Mouse (Mus musculus) kidney, postnatal 10 days (tissue): ENCODE measurements around the gene Emx1.

ENCODE experiments used
- DNase-seq: peaks from one replicate; pipeline ENCODE4 v3.0.0; 2021; ENCODE audit warnings: mixed read lengths

Emx1 gene

DNA sequence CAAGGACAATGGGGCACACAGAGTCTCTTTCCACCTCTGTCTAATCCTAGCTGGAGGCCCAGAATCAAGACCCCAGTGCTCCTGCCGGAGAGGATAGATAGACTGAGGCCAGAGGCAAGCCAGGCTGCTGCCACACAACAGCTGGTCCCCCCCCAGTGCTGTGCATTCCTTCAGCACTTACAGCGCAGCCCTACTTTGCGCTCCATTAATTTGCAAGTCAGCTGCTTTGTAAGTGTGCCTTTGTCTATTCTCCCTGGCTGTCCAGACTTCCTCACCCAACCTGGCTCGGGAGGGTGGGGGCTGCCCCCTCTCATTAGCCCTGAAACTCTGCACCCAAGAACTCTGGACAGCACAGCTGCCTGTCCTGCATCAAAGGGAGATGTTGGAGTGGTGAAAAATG lies 44.8 kb downstream of the Emx1 start:
- DNase-seq: no peak

DNA sequence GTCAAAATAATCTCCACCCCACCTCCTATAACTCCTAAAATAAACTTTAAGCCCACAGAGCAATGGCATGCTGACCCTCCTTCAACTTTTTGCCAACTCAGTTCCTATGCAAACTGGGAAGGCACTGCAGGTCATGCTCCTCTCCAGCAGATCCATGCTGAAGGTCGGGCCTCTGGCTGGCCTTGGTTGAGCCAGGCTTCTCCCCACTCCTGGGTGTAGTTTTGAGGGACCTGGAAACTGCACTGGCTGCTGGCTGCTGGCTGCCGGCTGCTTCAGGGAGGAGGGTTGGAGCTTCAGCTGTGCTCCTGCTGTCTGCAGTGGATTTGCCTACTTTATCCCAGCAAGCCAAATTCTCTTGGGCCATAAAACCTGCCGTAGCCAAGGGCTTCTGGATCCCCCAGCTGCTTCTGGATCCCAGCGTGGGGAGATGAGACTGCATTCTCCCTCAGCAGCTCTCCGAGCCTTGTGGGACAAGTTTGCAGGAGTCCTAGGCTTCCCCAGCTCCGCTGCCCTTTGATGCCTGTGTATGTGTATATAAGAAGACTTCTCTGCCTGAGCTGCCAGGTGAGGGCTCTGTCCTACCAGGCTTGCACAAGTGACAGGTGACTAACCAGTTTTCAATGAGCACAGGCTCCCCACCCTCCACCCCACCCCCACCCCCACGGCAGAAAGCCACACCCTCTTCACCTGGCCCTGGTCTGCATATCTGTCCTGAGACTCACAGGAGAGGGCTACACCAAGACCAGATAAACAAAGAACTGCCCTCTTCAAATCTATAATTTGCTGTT lies 45.8 kb downstream of the Emx1 start:
- DNase-seq: no peak

DNA sequence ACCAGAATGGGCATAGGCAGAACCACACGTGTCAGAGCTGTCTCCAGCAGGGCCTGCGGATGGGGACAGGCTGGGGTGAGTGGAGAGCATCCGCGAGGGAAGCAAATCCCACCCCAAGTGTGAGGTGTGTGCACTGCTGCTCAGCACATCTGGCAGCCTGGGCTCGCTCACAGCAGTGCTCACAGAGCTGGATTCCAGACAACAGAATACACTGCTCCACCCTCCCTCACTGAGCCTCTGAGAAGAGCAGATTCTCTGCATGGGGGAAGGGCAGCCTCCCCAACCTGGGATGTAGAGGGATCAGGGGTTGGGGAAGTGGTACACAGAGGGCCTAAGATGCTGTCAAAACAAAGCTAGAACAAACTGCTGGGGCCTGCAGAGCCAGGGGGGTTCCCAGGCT lies 47.6 kb downstream of the Emx1 start:
- DNase-seq: no peak

DNA sequence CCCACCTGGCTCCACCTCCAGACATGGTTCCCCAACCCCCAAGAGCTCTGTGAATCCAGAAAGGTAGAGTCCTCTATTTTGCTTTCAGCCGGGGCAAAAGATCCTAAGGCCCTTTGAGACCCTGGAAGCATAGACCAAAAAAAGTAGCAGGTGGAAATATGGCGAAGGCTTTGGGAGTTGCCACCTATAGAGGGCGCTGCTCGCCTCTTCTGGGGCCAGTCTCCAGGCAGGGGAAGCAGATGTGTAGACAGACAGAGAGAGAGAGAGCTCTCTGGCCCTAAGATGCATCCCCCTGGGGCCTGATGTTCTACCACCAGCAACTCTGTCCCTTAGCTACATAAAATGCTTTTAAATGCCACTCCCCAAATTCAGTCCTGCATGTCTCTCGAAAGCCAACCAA lies 49.8 kb downstream of the Emx1 start:
- DNase-seq: peak; percentile 56

DNA sequence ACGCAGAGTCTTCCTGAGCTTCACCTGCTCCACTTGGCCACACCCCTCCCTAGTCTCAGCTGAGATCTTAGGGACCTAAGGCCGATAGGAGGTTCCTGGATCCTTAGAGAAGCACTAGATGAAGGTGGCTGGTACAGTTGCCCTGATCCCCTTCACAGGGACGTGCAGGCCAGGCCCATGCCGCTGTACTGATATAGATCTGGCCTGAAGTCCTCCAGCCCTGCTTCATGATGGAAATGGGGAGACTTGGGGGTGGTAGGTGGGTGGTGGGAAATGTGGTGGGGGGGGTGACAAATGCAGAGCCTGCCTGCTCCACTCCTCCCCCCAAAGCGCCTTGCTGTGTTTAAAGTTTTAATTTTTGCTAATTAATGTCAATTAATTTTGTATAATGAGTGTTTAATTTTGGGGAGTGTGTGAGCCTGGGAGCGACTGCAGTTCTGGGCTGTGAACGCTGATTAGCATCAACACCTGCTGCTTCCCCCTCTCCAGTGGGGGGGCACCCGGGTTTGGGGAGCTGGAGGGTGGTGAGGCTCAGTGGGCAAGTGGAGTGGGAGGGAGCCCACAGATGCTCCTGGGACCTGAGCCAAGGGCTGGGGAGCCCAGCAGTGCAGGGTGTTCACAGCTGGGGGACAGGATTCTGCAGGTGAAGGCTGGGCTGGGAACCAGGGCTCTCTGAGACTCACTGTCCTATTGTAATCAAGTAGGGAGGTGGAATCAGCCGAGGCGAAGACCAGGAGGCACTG lies 50.5 kb downstream of the Emx1 start:
- DNase-seq: no peak

DNA sequence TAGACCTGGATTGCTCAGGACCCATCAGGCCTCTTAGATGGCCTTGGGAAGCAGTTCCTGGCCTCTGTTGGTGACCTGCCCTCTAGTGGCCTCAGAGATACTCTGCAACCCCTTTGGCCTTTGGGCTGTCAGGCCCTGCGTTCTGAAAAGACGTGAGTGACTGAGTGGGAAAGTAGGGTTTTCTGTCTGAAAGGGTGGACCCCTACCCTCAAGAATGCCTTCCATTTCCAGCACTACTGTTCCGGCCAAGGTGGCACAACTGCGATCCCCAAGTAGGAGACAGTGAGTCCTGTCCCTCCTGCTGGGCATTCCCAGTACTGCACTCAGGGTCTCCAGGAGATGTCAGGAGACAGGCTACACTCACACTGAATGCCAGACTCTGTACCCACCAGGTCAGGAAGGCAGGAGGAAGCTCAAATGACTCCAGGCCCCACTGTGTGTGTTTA lies 51.8 kb downstream of the Emx1 start:
- DNase-seq: peak; percentile 90

DNA sequence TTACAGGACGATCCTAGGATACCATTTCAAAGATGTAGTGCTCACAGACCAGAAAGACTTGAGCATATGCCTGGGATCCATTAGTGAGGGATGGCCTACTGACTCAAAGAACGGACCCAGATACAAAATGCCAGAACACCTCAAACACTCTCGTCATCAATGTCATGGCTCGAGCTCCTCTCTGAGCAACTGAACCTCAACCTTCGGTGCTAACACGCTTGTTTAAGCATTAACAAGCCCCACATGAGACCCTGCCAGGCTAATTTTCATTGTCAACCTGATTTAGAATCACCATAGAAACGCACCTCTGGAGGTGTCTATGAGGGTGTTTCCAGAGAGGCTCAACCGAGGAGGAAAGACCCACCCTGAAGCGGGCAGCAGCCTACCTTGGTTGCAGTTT lies 62.6 kb downstream of the Emx1 start:
- DNase-seq: no peak

DNA sequence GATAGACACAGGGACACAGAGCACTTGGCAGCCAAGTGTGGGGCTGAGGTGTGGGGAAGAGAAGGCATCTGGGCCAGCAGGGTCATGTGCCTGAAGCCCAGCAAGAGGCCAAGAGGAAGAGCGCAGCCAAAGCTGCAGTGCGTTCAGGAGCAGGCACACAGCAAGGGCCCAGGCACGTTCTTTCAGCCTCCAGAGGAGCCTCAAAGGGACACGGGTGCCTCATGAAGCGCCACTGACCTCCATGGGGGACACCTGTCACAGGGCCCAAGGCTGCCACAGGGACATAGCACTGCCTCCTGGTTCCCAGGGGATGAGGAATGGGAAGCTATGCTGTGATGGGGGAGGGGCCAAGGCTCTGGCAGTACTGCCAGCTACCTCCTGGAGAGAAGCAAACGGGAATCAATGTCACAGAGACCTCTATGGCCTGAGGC lies 63.6 kb downstream of the Emx1 start:
- DNase-seq: peak; percentile 54

DNA sequence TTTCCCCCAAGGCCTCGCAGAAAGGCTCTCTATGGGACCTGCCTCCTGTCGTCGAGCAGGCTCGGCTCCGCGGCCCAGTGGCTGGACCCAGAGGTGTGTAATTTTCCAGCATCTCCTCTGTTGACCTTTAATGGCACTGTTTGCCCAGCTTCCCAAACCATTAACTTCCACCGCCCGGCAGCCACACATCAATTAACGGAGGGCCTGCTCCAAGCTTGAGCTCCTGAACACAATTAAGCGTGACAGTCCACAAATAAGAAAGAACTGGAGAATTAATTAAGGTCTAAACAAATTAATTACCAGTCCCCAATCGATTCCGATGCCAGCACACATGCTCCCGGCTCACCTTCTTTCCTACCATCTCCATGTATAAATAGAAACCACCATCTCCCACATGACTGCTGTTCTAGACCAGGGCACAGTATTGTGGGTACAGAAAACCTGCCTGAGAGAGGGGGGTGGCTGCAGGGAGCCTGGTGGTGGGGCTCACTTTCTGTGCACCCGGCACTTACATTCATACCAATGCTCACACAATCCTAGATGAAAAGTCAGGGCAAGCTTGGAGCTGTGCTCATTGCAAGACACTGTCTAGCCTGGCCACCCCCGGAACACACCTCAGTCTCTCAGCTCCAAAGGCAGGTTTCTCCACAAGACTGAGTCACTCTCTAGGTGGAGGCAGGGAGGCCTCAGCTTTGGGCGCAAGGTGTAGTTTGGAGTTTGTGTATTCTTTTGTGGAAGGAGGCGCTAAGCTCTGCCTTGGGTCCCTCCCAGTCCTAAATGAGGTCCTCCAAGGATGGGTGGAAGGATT lies 65.2 kb downstream of the Emx1 start:
- peak; percentile 55 for DNase-seq

DNA sequence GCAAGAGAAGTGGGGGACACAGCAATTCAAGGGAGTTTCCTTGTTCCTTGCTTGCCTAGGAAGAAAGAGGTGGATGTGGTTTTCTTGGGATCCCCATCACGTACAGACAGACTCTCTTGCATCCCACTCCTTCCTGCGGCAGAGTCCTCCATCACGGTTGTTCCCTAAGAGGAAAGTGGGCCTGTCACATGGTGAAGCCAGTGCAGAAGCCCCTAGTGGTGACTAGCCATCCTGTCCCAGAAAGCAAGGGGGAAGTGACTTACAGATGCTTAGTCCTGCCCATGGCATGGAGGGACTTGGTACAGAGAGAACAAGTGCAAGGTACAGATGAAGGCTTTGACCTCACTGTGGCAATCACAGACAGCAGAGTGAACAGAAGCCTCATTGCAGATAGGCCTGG lies 66.0 kb downstream of the Emx1 start:
- DNase-seq: no peak
